Mouse (Mus musculus): Measurements from ENCODE around the gene 1520401A03Rik.
A peak's percentile ranks its signal among the peaks of the same experiment; 100 is the strongest.

1520401A03Rik gene

DNA sequence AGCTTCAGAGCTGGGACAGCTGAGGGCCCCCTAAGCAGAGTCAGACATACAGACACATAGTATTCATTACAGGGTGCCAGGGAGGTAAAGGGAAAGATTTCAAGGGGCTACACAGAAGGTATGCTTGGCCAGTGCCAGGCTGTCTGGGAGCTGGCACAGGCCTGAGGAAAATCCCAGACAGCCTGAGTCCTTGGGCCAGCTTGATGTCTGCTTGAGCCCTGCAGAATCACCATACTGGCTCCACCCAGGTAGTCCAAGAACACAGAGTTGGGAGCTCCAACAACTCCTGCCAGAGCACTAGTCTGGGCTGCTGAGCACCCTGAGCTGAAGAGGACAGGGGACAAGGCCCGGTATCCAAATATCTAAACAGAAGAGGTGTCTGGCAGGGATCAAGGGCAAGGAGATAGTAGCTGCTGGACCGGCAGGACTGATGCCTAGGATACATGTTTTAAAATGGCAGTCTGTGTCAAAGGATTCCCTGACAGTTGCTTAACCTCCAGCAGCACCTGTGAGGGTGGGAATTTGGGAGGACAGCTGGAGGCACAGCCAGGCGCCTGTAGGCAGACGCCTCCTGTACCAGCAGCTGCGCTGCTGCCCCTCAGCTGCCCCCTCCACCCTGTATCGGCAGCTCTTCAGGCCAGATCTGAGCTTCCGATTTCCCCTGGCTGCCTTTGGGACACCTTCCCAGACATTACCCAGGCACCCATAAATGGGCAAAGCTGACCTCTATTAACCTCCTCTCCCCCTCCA is at the start of gene 1520401A03Rik:
Gene 1520401A03Rik, minus strand, starts transcription at position 408 of the 750 bp plus-strand sequence.
- no peak for DNase-seq

DNA sequence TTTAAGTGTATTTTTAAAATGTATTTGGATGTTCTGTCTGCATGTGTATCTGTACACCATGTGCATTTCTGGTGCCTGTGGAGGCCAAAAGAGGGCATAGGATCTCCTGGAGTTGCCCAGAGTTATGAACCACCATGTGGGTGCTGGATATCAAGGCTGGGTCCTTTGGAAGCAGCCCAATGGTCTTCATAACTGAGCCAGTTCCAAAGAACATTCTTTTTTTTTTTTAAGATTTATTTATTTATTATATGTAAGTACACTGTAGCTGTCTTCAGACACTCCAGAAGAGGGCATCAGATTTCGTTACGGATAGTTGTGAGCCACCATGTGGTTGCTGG is 49.6 kb upstream of the 1520401A03Rik start:
- peak; percentile 84 for DNase-seq

DNA sequence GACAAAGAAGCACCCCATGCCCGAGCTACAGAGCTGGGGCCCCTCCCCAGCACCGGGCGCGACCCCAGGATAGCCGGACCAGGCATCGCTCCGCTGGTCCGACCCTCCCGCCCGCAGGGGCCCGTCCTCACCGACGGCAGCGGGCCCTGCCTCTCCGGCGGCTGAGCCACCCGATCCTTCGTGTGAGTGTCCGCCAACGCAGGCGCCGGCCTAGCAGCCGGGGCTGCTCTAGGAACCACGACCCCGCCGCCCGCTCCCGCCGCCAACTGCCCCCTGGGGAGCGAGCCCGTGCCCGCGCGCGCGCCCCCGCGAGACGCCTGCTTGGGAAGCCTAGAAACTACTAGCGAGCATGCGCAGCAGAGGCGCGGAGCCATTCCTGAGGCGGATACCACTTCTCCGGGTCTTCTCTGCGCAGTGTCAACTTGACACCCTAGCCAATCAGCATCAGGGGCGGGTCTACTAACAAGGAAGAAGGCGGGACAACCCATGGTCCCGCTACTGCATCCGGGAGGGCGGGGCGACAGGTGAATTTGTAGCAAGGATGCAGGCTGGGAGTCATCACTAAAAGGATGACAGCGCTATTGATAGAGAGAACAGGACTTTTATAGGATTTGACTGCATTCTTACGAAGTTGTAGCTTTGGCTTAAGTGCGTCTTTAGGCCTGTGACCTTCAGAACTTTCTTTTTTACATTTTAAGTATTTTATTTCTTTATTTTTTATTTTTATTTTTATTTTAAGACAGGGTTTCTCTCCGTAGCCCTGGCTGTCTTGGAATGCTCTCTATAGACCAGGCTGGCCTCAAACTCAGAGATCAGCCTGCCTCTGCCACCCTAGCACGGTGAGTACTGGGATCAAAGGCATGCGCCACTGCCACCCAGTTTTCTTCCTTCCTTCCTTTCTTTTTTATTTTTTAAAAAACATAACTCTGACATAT is 49.0 kb upstream of the 1520401A03Rik start, which contains the start of gene Flywch1:
Gene Flywch1, minus strand, starts transcription at position 319 of the 935 bp plus-strand sequence.
- peak; percentile 100 for DNase-seq

DNA sequence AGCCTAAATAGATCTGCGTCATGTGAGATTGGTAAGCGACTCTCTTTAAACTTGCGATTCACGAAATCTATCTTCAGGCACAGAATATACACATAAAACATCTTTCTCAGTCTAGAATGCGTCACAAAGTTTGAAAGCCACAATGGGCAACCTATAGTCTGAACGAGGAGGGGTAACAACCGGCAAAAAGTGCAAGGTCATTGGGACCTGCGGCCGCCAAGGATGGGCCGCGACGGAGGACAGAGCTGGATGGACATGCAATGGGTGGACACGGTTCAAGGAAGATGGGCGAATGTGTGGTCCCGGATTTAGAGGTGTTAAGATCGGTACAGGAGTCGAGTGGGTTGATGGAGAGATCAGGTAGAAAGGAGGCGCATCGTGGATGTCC is 48.3 kb upstream of the 1520401A03Rik start:
- no peak for DNase-seq

DNA sequence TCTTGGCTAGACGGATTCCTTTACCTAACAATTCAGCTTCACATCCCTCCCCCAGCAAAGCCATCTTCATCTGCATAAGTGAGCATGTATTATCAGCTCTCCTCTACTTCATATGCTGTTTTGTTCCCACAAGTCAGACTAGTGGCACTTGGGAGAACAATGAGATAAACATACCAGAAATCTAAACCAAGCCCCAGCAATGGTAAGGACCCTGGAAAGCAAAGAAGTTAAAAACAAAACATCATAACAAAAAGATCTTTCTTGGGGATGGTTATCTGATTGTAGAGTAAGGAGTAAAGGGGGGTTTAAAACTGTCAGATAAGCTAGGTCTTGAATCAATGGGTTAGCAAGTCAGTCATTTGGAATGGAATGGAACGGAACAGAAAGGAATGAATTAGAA is 47.9 kb upstream of the 1520401A03Rik start:
- DNase-seq: no peak

DNA sequence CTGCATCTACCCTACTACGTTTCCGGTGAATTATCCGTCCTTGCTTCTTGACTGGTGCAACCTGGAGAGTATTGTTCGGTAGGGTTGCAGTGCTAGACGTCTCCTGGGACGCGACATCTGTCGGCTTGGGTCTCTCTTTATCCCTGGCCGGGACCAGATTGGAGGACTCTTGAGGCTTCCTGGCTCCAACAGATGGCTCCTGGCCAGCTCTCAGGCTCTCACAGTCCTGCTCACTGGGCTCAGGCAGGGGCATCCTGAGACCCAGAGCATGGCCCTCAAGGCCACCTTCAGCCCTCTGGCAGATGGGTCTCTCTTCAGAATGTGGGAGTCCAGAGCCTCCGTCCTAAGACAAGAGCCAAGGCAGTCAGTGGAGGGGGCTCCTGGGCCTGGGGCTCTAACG is 40.4 kb upstream of the 1520401A03Rik start:
- no peak for DNase-seq

DNA sequence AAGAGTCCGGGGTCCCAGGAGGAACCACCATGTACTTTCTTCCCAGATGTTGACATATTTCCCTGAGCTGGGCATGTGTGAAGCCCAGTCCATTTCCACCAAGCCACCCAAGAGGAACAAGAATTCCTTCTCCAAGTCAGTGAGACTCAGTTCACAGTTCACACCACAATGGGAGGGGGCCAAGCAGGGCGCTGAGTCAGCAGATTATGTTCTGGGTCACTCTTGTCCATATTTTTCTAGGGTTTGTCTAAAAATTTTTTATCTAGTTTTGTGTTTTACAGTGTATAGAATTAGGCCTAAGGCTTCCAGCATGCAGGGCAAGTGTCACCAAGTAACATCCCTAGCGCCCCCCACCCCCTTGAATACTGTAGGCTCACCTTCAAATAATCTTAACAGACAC is 38.6 kb upstream of the 1520401A03Rik start:
- no peak for DNase-seq

DNA sequence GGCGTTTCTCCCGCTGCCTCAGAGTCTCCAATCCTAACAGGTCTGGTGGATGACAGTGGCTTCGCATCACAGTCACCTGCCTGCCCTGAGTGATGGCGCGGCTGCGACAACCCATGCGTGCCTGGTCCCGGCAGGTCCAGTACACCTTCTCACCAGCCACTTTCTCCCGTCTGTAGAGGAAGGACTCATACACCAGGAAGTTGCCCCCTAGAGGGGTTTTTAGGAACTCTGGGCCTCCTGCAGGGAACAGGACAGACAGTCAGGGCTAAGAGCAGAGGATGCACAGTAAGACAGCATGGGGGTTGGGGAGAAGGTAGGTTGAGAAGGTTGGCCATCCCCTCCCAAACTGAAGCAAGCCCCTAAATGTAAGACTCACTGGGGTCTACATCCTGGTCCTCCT is 37.6 kb upstream of the 1520401A03Rik start:
- no peak for DNase-seq

DNA sequence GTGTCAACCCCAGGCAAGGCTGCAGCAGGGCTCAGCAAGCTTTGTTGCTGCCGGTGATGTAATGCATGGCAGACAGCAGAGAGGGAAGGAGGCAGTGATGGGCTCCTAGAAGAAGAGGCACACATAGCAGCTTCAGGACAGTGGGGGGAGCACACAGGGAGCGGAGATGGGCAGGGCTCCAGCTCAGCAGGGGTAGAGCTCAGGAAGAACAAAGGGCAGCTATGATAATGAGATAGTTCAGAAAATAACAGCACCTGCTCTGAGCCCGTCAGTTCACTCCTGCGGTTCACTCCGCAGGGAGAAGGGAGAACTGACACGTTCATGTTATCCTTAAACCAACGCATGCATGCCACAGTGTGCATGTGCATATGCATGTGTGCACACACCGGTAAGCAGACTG is 36.2 kb upstream of the 1520401A03Rik start:
- no peak for DNase-seq

DNA sequence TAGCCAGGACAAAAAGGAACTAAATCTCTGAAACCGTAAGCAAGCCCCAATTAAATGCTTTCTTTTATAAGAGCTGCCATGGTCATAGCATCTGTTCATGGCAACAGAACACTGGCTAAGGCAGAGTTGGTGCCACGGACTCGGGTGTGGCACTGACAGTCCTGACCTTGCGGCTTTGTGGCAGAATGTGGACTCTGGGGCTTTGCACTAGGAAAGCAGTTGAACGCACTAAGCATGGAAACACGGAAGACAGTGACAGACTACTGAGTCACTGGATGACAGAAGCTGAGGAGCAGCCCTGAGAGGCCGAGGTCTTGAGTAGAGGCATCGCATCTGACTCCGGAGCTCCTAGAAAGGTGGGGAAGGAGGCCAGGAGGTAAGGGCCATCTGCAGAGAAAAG is 35.0 kb upstream of the 1520401A03Rik start:
- no peak for DNase-seq

DNA sequence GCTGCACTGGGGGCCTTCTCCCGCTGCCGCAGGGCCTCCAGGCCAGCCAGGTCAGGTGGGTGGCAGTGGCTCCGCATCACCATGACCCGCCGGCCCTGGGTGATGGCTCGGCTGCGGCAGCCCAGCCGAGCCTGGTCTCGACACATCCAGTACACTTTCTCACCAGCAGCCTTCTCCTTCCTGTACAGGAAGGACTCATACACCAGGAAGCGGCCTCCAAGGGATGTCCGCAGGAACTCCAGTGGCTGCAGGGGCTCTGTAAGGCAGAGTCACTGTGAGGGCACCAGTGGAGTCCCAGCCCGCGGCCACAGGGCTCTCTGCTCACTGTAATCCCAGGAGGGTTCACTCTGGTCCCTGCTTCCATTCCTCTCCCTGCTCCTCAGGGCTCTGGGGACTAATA is 33.1 kb upstream of the 1520401A03Rik start:
- peak; percentile 96 for DNase-seq

DNA sequence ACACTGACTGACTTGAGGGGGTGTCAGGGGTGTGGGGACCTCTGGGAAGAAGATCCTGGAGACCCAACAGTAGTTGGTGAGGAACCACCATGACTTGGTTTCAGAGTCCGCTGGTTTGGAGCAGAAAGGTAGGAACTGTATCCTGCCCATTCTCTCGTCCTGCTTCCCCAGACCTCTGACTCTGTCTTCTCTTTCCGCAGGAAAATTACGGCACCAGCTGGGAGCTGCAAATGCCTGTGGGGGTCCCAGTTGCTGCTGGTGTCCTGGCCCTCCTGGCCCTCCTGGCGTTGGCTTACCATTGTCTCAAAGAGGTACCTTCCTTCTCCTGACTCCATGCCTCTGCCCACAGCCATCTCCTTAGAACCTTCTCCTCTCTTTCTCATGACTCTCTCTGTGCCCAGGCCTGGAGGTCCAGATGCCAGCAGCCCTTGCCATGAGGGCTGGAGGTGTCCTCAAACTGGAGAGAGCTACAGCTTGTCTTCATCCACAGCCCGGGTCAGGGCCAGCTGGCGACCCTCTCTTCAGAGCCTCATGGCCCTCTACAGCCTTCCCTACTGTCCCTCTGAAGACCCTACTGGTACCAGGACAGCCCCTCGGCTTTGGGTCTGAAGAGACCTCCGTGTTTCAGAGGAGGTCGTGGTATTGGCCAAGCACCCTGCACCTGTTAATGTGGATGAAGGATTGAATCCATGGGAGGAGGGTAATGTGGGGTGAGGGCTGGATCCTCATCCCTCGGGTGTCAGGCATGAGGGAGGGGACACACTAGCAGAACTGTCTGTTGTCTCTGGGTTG is 27.0 kb upstream of the 1520401A03Rik start:
- peak; percentile 91 for DNase-seq

DNA sequence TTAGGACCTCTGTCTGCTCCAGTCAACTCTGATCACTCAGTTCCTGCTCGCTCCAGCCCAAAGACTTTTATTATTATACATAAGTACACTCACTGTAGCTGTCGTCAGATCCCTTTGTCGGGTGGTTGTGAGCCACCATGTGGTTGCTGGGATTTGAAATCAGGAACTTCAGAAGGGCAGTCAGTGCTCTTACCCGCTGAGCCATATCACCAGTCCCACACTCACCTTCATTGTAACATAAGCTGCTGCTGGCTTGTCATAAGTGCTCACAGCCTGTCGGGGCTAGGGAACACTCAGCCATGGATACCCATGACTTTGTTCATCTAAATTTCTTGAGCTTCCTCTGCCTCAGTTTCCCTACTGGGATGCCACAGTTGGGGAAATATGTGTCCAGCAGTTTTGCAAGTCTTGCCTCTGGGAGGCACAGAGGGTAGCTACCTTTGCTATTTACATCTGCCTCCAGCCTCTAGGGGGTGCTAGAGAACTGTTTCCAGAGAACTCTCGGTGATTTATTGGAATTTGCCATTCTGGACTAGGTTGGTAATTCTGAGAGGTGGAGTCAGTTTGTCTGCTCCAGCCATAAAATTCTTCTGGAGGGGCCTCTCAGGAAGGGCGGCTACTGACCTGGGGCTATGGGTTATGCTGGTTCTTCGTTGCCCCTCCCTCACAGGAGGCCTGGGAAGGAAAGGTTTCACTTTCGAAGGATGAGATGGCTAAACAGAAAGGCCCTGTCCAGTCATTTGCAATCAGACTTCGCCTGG is 26.2 kb upstream of the 1520401A03Rik start:
- DNase-seq: peak; percentile 99

DNA sequence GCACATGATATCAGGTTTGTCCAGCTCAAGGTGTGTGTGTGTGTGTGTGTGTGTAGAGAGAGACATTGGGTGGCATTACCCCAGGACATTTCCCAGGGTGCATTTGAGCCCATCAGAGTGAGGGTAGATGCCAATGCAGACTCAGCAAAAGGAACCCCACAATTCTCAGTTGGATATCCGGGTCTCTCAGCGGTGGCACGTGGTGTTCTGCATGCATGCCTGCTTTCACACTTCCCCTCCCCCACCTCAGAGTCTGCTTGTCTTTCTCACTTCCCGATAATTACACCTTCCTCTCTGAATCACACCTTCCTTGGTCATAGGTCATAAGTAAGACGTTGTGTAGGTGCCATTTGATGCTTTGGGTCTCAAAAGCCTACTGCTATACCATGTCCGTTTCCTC is 25.4 kb upstream of the 1520401A03Rik start:
- DNase-seq: no peak

DNA sequence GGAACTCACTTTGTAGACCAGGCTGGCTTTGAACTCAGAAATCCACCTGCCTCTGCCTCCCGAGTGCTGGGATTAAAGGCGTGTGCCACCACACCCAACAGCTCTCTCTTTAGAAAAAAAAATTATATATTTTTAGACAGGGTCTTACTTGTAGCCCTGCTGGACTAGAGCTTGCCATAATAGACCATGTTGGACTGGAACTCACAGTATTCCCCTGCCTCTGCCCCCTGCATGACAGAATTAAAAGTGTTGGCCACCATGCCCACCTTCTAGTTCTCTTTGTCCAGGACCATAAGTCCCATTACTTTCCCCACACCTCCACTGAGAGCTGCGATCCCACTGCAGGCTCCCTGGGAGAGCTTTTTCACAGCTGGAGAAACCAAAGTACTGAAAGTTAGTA is 24.9 kb upstream of the 1520401A03Rik start:
- DNase-seq: peak; percentile 83

DNA sequence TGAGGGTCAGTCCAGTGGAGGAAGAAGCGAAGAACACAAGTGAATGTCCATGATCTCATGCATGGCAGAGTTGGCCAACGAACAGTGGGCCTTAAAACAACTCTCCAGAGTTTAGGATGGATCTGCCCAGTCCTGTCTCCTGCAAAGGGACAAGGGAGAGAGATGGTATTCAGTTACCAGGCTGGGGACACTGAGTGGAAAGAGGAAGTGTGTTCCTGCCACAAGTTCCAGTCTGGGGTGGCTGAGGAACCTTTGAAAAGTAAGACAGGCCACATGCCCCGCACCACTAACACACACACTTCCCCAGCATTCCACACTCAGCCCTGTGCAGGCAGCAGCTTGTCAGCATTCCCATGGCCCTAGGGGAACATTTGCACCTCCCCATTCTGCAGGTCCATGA is 24.2 kb upstream of the 1520401A03Rik start:
- DNase-seq: no peak

DNA sequence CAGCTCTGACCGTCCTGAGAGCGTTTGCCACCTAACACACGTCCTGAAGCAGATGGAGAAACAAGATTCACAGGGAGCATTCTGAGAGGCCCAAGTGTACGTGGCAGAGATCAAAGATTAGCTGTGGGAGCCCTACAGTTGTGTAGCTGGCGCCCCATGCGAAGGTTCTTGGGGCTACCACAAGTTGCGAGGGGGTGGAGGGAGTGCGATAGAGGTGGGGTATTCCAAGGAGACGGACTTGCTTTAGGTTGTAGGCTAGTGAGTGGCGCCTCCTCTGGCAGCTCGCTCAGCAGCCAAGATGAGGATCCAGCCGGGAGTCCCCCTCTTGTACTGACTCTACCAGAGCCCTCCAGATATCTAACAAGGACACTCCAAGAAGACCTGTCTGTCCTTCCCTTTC is 23.7 kb upstream of the 1520401A03Rik start:
- peak; percentile 93 for DNase-seq

DNA sequence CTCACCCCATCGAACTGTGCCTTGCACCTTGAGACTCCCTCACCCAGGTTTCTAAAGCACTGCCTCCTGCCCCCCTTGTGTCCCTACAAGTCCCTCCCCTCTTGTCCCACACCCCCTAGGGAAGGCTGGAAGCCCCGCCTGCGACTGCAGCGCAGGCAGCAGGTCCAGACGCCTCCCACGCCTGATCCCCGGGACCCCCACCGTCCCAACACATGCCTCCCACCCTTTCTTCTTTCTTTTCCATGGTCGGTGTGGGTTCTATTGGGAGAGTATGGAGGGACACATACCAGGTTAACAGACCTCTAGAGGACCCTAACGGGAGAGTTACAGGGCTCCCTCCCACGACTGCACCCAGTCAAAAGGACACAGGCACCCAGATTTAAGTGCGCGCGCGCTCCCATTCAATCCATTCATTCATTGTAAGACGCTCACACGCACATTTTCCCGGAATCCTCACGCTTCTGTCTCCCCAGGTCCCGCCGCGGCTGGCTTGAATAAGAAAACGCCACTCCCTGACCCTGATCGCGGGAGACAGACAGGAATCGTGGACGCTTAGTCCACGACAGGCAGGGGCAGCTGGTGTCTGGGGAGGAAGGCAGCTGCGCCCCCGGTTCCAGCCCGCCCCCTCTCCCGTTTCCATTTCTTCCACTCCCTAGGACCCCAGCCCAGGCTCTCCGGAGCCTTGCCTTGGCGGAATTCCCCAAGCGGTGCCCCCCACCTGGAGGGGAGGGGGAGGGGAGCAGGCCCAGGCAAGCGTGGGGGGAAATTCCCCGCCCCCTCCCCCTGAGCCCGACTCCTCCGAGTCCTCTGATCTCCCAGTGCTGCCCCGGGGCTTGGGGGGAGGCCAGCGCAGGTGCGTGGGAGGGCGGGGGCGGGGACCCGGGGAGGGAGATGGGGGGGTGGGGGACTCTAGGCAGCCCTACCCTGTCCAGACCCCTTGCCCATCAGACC is 23.0 kb upstream of the 1520401A03Rik start, which contains the start of gene Kremen2:
Gene Kremen2, minus strand, starts transcription at position 533 of the 951 bp plus-strand sequence.
- DNase-seq: no peak

DNA sequence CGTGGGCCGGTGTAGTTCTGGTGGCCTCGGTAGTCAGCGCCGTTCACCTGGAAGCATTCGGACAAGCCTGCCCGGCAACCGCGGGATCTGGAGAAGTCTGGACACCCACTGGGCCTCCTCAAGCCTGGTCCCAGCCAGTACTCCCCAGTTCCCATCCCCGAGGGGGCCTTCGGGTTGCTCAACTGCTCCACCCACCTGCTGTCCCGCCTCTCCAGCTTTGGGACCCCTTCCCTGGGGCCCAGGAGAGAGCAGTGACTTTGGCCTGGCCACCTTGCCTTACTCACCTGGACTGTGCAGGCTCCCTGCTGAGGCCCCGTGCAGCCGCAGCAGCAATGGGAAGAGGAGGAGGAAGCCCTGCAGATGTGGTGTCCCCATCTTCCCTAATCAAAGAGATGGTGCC is 22.1 kb upstream of the 1520401A03Rik start:
- DNase-seq: peak; percentile 92

DNA sequence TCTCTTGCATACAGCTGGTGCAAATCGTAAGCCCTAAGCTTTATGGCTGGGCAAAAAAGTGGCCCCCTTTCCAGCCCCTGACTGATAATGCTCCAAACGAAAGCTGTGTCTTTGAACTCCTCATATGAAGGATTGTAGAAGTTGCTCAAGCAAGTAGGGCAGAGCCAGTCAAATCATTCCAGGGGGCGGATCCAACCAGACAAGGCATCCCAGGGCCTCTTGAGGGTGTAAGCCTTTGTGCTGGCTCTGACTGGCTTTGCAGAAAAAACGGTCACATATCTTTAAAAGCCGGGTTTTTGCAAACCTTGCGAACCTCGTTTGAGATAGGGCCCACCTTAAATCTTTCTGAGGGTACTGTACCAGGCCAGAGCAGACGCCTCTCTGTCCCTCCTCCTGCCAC is 21.5 kb upstream of the 1520401A03Rik start:
- DNase-seq: no peak

DNA sequence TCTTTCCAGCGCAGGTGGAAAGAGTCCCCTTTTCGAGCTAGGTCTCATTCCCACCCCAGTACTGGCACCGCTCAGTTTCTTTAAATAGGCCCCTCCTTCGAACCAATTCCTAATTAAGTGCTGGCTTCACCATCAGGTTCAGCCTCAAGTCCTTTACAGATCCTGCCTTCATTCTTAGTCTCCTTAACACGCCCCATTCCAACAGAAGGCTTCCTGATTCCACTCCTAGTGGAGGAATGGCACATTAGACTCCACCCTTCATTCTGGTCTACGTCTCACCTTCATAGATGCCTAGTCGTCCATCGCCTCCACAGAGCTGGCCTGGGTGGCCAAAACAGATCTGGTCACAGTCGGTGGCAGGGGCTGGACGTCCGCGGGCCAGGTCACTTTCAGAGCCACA is 20.4 kb upstream of the 1520401A03Rik start:
- no peak for DNase-seq
